Mouse (Mus musculus) limb, embryonic 11.5 days (tissue): ENCODE data around the gene Crip1. TPM values are rescaled to one million over a fixed set of nuclear protein-coding genes. Genes with fewer than 3 reads are reported as not detected.
A peak's percentile ranks its signal among the peaks of the same experiment; 100 is the strongest.

ENCODE experiments used
- ATAC-seq: fragments of 200-750 bp; cut with Nextera tagmentation; 2 replicates; pipeline ENCODE4 v1.8.0; 2017; ENCODE audit warnings: low read depth; ENCODE audit not compliant: insufficient number of reproducible peaks, low FRiP score, low TSS enrichment
- DNase-seq: peaks from one replicate; pipeline ENCODE4 v3.0.0-alpha.2; 2015; ENCODE audit warnings: low spot score
- H3K27ac ChIP-seq: fragments of 300-500 bp; sonication (generic); replicated peaks from 2 replicates; pipeline ENCODE4 v1.5.1; 2014; ENCODE audit warnings: low read depth, mild to moderate bottlenecking, low read length
- H3K27me3 ChIP-seq: fragments of 300-500 bp; sonication (generic); 2 replicates; pipeline ENCODE4 v1.6.1; 2014; ENCODE audit warnings: mild to moderate bottlenecking, low read length, mixed read lengths; ENCODE audit not compliant: control insufficient read depth, insufficient read depth
- H3K36me3 ChIP-seq: fragments of 300-500 bp; sonication (generic); 2 replicates; pipeline ENCODE4 v1.6.1; 2014; ENCODE audit warnings: mild to moderate bottlenecking, low read length, moderate library complexity, mixed read lengths; ENCODE audit not compliant: control insufficient read depth, insufficient read depth
- H3K4me1 ChIP-seq: fragments of 300-500 bp; sonication (generic); 2 replicates; pipeline ENCODE4 v1.6.1; 2014; ENCODE audit warnings: low read length, mixed read lengths; ENCODE audit not compliant: control insufficient read depth, insufficient read depth
- H3K4me2 ChIP-seq: fragments of 300-500 bp; sonication (generic); 2 replicates; pipeline ENCODE4 v1.6.1; 2014; ENCODE audit warnings: low read depth, mild to moderate bottlenecking, moderate library complexity; ENCODE audit not compliant: severe bottlenecking
- H3K4me3 ChIP-seq: fragments of 300-500 bp; sonication (generic); 2 replicates; pipeline ENCODE4 v1.5.1; 2014; ENCODE audit warnings: low read depth, low read length
- H3K9ac ChIP-seq: fragments of 300-500 bp; sonication (generic); 2 replicates; pipeline ENCODE4 v1.6.1; 2014; ENCODE audit warnings: mild to moderate bottlenecking, low read length
- H3K9me3 ChIP-seq: fragments of 300-500 bp; sonication (generic); 2 replicates; pipeline ENCODE4 v1.6.1; 2016; ENCODE audit warnings: low read length; ENCODE audit not compliant: control insufficient read depth
- WGBS: fragments of 180-500 bp; shearing (Covaris S2); extraction: QIAGEN DNeasy Blood & Tissue Kit; methylation state at CpG from one replicate; pipeline ENCODE4 v1.1.7; 2014; 5-methylcytosine and 5-hydroxymethylcytosine counted together
- polyA plus RNA-seq: library from polyadenylated mRNA; unstranded; fragments of >200 nt; fragmentation: Nextera tagmentation; extraction: Ambion mirVana; gene quantifications from 2 replicates; pipeline ENCODE4 v1.2.1, GENCODE M21; 2014

Gene Crip1
- polyA plus RNA-seq, 1 experiment from 2014 or later, result 62.8 TPM

GRCm38 (mm10) chr12:113155076-113155771 lies 9.1 kb downstream of the Crip1 start:
- no peak for ATAC-seq
- 6% methylated on average over 32 of the region's 32 CpGs for WGBS
- peak; percentile 67 for DNase-seq

DNA sequence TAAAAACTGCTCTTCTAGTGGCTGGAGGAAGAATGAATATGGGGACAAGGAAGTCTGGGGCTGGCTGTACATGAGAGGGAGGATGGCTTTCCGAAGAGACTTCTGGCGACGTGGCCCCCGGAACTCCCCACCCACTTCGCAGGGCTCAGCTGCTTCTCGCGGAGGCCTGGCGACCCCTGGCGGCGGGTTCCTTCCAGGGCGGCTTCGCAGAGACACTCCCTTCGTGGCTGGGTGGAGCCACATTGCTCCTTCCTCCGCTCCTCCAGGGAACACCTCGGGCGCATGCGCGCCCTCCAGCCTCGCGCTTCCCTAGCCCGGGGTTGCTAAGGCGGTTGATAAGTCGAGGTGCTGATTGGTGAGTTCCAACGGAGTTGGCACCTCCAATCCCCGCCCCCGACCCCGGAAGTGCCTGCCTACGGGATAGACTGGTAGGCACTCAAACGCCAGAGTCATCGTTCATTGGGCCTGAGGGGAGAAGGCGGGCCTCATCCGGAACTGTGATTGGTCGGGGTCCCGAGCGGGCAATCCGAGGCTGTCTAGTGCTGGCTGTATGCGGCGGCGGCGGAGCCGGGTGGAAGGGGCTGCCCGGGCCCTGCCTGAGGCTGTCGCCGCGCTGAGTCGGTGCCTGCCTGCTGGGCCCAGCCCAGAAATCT lies 9.9 kb downstream of the Crip1 start, which contains the start of gene Tedc1:
Tedc1 (plus strand) TSS at position 535 of the 653 bp plus-strand sequence.
- H3K4me2 ChIP-seq, result peak within 1 kb of the TSS; percentile 84
- DNase-seq (peak; percentile 99), ATAC-seq (peak; percentile 94)
- peak within 1 kb of the TSS; percentile 59 for H3K9ac ChIP-seq
- H3K27ac ChIP-seq, result no peak within 1 kb of the TSS
- H3K4me3 ChIP-seq, result peak within 1 kb of the TSS; percentile 62
- 0 out of 2 replicates have a peak, but pooled peaks cover 2% of the 10 kb centered on the region for H3K36me3 ChIP-seq
- no peaks in the 10 kb centered on the region for H3K9me3 ChIP-seq
- H3K27me3 ChIP-seq, result peaks cover 6% of the 10 kb centered on the region
- H3K4me1 ChIP-seq, result peaks cover 9% of the 10 kb centered on the region
- under 1% methylated on average over 46 of the region's 46 CpGs for WGBS

More at GRCm38 (mm10) chr12:113155076-113155771, 9.1 kb downstream of the Crip1 start:
- H3K4me3 ChIP-seq, result peak overlapping the region; percentile 32
- H3K36me3 ChIP-seq, result no peaks in the 10 kb centered on the region
- H3K9ac ChIP-seq, result peak overlapping the region; percentile 59
- H3K4me1 ChIP-seq, result peaks cover 9% of the 10 kb centered on the region
- peak overlapping the region; percentile 84 for H3K4me2 ChIP-seq
- H3K27me3 ChIP-seq, result peaks cover 12% of the 10 kb centered on the region
- H3K9me3 ChIP-seq, result no peaks in the 10 kb centered on the region
- H3K27ac ChIP-seq, result no peak overlapping the region

- no peak for ATAC-seq
- H3K4me2 ChIP-seq, result peak overlapping the region; percentile 81
- H3K27ac ChIP-seq, result no peak overlapping the region
- peak overlapping the region; percentile 50 for H3K9ac ChIP-seq
- under 1% methylated on average over 23 of the region's 23 CpGs for WGBS
- H3K9me3 ChIP-seq, result no peaks in the 10 kb centered on the region
- H3K4me3 ChIP-seq, result peak overlapping the region; percentile 62
- peaks cover 9% of the 10 kb centered on the region for H3K4me1 ChIP-seq
- 0 out of 2 replicates have a peak, but pooled peaks cover 2% of the 10 kb centered on the region for H3K27me3 ChIP-seq
- DNase-seq, result no peak
- 0 out of 2 replicates have a peak, but pooled peaks cover 2% of the 10 kb centered on the region for H3K36me3 ChIP-seq
Measured at GRCm38 (mm10) chr12:113156540-113156929, 10.4 kb downstream of the Crip1 start.

GRCm38 (mm10) chr12:113157002-113157401 lies 10.9 kb downstream of the Crip1 start:
- WGBS, result 44% methylated on average over 8 of the region's 8 CpGs

DNA sequence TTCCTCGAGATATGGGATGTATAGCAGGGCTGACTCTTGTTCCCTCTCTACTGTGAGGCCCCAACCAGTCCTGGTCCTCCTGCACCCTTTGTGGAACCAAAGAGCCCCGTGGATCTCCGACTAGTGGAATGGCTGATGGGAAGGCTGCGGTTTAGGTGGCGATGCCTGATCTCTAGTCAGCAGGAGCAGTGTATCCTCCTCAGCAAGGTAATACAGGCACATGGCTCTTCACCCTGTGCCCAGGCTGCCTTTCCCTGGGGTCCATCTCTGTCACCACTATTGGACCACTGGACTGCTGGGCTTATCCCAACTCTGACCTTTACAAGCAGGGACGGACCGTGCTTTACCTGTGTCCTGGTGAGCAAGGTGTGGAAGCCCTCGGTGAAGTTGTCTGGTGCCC lies 11.4 kb downstream of the Crip1 start:
- no peaks in the 10 kb centered on the region for H3K9me3 ChIP-seq
- H3K4me2 ChIP-seq, result peak overlapping the region; percentile 81
- 92% methylated on average over 8 of the region's 8 CpGs for WGBS
- no peaks in the 10 kb centered on the region for H3K27me3 ChIP-seq
- no peak overlapping the region for H3K4me3 ChIP-seq
- H3K4me1 ChIP-seq, result peaks cover 5% of the 10 kb centered on the region
- H3K36me3 ChIP-seq, result 0 out of 2 replicates have a peak, but pooled peaks cover 2% of the 10 kb centered on the region
- ATAC-seq, result no peak
- no peak overlapping the region for H3K9ac ChIP-seq
- no peak overlapping the region for H3K27ac ChIP-seq
- no peak for DNase-seq

More at GRCm38 (mm10) chr12:113157002-113157401, 10.9 kb downstream of the Crip1 start:
- Histone ChIP-seq H3K4me3 (peak overlapping the region; percentile 62), H3K27me3 (no peaks in the 10 kb centered on the region), H3K4me1 (peaks cover 8% of the 10 kb centered on the region), H3K27ac (no peak overlapping the region), H3K9ac (peak overlapping the region; percentile 50), H3K9me3 (no peaks in the 10 kb centered on the region), H3K4me2 (peak overlapping the region; percentile 81), H3K36me3 (0 out of 2 replicates have a peak, but pooled peaks cover 2% of the 10 kb centered on the region)
- no peak for ATAC-seq
- DNase-seq, result no peak

DNA sequence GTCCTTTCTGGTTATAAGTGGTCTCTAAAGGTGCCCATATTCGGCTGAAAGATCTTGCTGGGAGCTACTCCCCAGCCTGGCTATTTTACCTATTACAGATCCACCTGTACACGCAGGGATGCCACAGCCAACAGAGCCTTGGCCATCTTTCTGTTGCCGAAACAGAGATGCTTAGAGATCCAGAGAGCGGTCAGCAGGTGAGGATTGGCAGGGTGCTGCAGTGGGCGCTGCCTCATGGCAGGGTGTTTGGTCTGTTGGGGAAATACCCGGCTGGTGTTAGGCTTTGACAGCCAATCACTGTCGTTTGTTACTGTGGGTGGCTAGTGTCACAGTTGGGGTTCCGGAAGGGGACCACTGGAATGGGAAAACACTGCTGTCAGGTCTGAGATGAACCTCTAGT lies 11.9 kb downstream of the Crip1 start:
- H3K9ac ChIP-seq, result no peak overlapping the region
- DNase-seq, result no peak
- WGBS, result 91% methylated on average over 8 of the region's 8 CpGs
- no peak for ATAC-seq
- no peaks in the 10 kb centered on the region for H3K27me3 ChIP-seq
- no peak overlapping the region for H3K4me3 ChIP-seq
- peaks cover 4% of the 10 kb centered on the region; the same call in 1 of the 2 replicates for H3K36me3 ChIP-seq
- H3K4me2 ChIP-seq, result no peak overlapping the region
- H3K4me1 ChIP-seq, result peaks cover 5% of the 10 kb centered on the region
- no peaks in the 10 kb centered on the region for H3K9me3 ChIP-seq
- H3K27ac ChIP-seq, result no peak overlapping the region

GRCm38 (mm10) chr12:113163561-113164006 lies 17.5 kb downstream of the Crip1 start:
- Histone ChIP-seq H3K27ac (no peak overlapping the region), H3K9ac (no peak overlapping the region; the same call in 1 of the 2 replicates), H3K27me3 (no peaks in the 10 kb centered on the region), H3K4me2 (no peak overlapping the region), H3K36me3 (peaks cover 10% of the 10 kb centered on the region; the same call in 1 of the 2 replicates), H3K9me3 (no peaks in the 10 kb centered on the region), H3K4me1 (no peaks in the 10 kb centered on the region), H3K4me3 (no peak overlapping the region)
- 96% methylated on average over 11 of the region's 11 CpGs for WGBS
- DNase-seq, result no peak
- ATAC-seq, result no peak

DNA sequence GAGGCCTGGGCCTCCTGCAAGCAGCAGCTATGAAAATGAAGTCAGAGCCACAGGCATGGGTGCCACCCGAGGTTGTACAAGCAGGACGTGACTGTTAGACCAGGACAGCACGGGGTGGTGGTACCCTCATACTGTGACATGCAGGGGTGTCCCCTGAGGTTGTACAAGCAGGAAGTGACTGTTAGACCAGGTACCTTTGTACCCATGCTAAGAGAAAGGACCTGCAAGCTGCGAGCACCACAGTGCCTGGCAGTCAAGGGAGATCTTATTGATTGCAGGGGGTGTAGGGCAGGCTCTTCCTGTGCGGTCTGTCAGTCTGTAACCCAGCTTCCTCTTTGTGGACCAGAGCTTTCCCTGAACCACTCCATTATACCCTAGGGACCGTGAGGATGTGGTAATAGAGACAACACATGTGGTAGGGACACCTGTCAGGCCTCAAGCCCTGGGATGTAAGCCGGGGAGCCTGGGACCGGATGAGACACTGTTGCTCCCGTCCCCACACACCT lies 22.0 kb downstream of the Crip1 start:
- no peak overlapping the region for H3K27ac ChIP-seq
- DNase-seq, result no peak
- no peaks in the 10 kb centered on the region for H3K9me3 ChIP-seq
- H3K9ac ChIP-seq, result no peak overlapping the region
- WGBS, result 84% methylated on average over 9 of the region's 9 CpGs
- H3K27me3 ChIP-seq, result no peaks in the 10 kb centered on the region
- no peak overlapping the region for H3K4me2 ChIP-seq
- ATAC-seq, result no peak
- H3K4me1 ChIP-seq, result no peaks in the 10 kb centered on the region
- H3K36me3 ChIP-seq, result peaks cover 5% of the 10 kb centered on the region; the same call in 1 of the 2 replicates
- no peak overlapping the region for H3K4me3 ChIP-seq
